Mouse (Mus musculus): ENCODE results near the gene Acaca.

GRCm38 (mm10) chr11:84434879-84435278 is 305.4 kb downstream of the Acaca start:
- TF ChIP-seq CTCF (IDR thresholded peaks at IDR 0.05; ENCODE audit: low read depth, low read length) (no peak), POLR2A (IDR thresholded peaks at IDR 0.05; ENCODE audit: borderline replicate concordance, low read depth, low read length) (no peak)
